Mouse (Mus musculus) lung, postnatal 36 days (tissue): ENCODE data around the gene Gm19402.

Experiments
- DNase-seq: peaks from one replicate; pipeline ENCODE4 v3.0.0; 2022; ENCODE audit warnings: mixed read lengths

Gm19402 gene

DNA sequence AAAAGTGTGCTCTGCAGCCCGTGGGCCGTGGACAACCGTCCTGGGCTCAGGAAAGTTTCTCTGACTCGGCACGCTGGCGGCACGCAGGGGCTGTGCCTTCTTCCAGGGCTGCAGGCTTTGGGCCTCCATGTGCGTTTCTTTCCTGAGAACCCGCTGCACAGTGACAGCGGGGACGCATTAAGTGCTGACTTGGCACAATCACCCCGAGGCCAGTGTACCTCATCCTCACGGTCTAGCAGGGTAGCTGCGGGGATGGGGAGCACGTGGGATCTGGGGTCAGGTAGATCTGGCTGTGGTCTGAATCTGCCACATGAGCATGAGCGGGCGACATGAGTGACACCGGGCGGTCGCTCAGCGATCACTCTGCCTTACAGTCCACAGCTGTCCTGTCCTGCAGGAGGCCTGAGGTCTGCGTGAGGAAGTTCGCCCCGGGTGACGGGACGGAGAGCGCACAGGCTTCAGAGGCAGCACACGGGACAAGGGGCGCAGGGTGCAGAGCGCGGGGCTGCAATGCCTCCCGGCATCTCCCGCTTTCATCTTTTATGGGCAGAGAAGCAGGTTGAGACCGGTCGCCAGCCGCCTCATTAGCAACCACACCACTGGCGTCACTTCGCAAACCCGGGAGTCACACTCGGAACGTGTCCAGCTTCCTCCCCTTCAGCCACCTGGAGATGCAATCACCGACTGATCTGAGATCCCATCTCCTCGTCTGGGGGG, 26.4 kb downstream of the Gm19402 start:
- DNase-seq, result no peak

DNA sequence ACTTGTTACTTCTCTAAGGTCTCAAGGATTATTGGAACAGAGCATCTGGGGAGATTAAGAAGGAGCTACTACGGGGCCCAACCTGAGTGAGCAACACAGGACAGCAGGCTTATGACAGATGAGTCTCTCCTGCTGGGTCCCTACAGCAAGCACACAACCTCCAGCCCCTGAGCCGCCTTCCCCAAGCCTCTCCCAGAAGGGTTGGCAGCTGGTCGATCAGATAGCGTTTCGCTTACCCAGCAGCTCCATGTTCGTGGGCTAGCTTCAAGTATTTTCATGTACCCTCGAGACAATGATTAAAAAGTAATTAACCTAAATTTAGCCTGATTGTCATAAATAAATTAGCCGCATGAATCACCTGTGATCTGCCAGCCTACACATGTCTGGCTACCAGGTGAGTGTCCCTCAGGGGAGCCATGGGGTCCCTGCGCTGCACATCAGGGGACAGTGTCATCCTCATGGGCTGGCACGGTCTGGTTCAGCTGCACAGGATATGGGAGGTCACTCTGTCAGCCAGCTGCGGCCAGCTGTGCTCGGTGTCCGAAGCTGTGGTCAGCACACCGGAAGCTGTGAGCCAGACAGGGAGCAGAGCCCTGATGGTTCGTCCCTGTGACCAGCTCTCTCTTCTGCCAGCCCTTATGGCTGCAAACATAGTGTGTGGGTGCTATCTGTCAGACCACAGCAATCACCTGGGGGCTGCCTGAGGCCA, 32.1 kb downstream of the Gm19402 start:
- DNase-seq, result peak; percentile 71

DNA sequence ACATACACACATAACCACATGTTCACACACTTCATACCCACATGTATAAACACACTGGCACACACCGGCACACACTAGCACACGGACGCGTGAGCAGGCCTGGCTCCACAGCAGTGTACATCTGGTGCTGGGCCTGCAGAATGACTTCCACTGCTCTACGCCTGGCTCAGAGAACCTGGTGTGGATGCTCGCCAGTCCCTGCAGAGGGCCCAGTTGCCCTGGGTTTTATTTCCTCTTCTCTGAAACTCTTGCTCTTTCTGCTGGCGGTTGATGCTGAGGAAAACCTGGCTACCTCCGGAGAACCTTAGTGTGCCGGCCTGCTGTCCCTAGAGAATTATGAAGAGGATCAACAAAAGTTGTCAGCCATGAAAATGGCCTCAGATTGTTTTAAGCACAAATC, 38.5 kb downstream of the Gm19402 start:
- no peak for DNase-seq

DNA sequence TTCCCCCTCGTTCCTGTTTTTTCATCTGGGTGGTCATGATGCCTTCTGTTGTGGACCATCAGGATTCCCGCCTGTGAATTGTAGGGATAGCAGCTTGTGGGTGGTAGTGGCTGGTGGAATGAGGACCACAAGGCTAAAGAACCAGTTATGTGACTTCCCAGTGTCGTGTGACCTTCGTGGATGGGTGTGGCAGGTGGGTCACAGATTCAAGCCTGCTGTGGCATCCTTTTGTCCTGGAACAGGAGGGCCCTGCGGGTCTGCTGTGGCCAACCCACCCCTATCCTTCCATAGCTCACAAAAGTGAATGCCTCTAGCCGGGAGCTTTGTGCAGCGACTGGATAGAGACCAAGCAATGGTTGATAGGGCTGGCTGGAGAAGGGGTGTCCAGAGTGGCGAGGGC, 42.7 kb downstream of the Gm19402 start:
- DNase-seq, result no peak

DNA sequence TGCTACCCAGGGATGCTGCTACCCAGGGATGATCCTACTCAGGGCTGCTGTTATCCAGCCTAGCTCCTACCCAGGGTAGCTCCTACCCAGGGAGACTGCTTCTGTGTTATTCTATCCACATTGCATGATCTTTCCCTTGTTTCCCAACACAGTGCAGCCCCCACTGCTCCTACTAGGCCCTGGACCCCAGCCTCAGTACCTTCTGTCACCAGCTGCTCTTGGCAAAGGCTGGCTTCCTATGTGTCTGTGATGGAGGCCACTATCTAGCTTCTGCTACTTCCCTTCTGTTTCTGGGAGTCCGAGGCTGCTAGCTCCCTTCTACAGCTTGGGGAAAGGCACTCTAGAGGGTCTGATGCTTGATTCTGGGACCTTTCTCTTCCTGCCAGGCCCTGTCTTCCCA, 43.1 kb downstream of the Gm19402 start:
- DNase-seq, result no peak

DNA sequence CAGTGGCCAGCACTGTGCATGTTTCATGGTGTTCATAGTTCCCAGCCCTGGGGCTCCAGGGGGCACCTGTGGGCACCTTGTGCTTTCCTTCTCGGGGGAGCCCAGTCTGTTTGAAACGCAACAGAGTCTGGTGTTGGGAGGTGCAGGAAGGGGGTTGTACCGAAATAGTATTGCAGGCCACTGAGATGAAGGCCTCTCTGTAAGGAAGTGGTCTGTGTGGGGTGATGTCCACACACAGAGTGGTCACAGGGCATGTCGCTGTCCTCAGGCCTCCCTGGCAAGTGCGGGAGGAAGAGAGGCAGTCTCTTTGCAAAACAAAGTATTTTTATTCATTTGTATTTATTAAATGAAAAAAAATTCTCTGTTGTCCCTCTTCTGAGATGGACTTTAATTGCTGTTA, 45.0 kb downstream of the Gm19402 start:
- DNase-seq, result no peak

DNA sequence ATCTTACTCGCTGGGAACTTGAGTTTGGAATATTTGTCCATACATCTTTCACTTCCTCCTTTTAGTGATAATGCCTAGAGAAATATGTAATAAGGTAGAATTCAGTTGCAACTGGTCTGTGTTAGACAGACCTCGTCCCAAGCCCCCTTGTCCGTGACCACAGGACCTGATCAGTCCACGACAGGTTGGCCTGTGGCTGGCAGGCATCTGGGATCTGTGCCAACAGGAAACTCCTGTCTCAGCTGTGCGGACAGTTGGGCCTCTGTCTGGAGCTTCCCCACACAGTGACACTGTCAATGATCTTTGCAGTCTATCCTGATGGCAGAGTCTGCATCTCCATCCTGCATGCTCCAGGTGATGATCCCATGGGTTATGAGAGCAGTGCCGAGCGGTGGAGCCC, 47.4 kb downstream of the Gm19402 start:
- DNase-seq, result no peak
